Mouse (Mus musculus): ENCODE measurements at regions not wholly inside any gene's neighbourhood (a gene's known extent, or its start where the extent isn't known, plus 50 kb on each side); places are given as distances from the start of the nearest gene placed in this dataset.

- 84% methylated on average over 19 of the region's 19 CpGs for WGBS
- H3K9ac ChIP-seq: no peak overlapping the region
- ATAC-seq (ENCODE audit: borderline replicate concordance, extremely low read depth, low FRiP score, low TSS enrichment): no peak
- H3K9me3 ChIP-seq: no peaks in the 10 kb centered on the region
- no peak overlapping the region for H3K4me3 ChIP-seq
- no peaks in the 10 kb centered on the region for H3K36me3 ChIP-seq
- no peaks in the 10 kb centered on the region for H3K27me3 ChIP-seq
- H3K27ac ChIP-seq: no peak overlapping the region
- H3K4me1 ChIP-seq: no peaks in the 10 kb centered on the region
- no peak overlapping the region for H3K4me2 ChIP-seq
Observed at GRCm38 (mm10) chr13:38815002-38815707, 145.5 kb downstream of the Slc35b3 start.

- Histone ChIP-seq H3K4me1 (no peaks in the 10 kb centered on the region), H3K27ac (no peak overlapping the region), H3K36me3 (no peaks in the 10 kb centered on the region), H3K27me3 (no peaks in the 10 kb centered on the region), H3K4me3 (no peak overlapping the region), H3K9me3 (no peaks in the 10 kb centered on the region), H3K9ac (no peak overlapping the region), H3K4me2 (no peak overlapping the region)
- no peak for ATAC-seq (ENCODE audit: borderline replicate concordance, extremely low read depth, low FRiP score, low TSS enrichment)
- 79% methylated on average over 11 of the region's 11 CpGs for WGBS
Observed at GRCm38 (mm10) chr13:38798514-38798913, 139.7 kb upstream of the Eef1e1 start.

GRCm38 (mm10) chr13:38793456-38793855 is 134.6 kb upstream of the Eef1e1 start:
- Histone ChIP-seq H3K9me3 (no peaks in the 10 kb centered on the region), H3K4me3 (no peak overlapping the region), H3K27ac (no peak overlapping the region), H3K36me3 (no peaks in the 10 kb centered on the region), H3K4me2 (0 out of 2 replicates have a peak overlapping the region, but pooled peaks have one; percentile 14), H3K27me3 (no peaks in the 10 kb centered on the region), H3K9ac (no peak overlapping the region), H3K4me1 (no peaks in the 10 kb centered on the region)
- no peak for ATAC-seq (ENCODE audit: borderline replicate concordance, extremely low read depth, low FRiP score, low TSS enrichment)
- WGBS: 34% methylated on average over 7 of the region's 7 CpGs

- WGBS: 56% methylated on average over 6 of the region's 6 CpGs
- H3K27me3 ChIP-seq: no peaks in the 10 kb centered on the region
- H3K27ac ChIP-seq: no peak overlapping the region
- no peak for ATAC-seq (ENCODE audit: borderline replicate concordance, extremely low read depth, low FRiP score, low TSS enrichment)
- H3K9me3 ChIP-seq: no peaks in the 10 kb centered on the region
- no peaks in the 10 kb centered on the region for H3K36me3 ChIP-seq
- no peak overlapping the region for H3K9ac ChIP-seq
- no peak overlapping the region for H3K4me3 ChIP-seq
- no peaks in the 10 kb centered on the region for H3K4me1 ChIP-seq
- H3K4me2 ChIP-seq: no peak overlapping the region
Observed at GRCm38 (mm10) chr13:38780630-38781010, 121.8 kb upstream of the Eef1e1 start.

GRCm38 (mm10) chr13:38779984-38780629 is 121.2 kb upstream of the Eef1e1 start:
- no peaks in the 10 kb centered on the region for H3K9me3 ChIP-seq
- no peak for ATAC-seq (ENCODE audit: borderline replicate concordance, extremely low read depth, low FRiP score, low TSS enrichment)

GRCm38 (mm10) chr13:38776546-38776945 is 117.7 kb upstream of the Eef1e1 start:
- 67% methylated on average over 3 of the region's 3 CpGs for WGBS
- H3K36me3 ChIP-seq: no peaks in the 10 kb centered on the region

More at GRCm38 (mm10) chr13:38779984-38780629, 121.2 kb upstream of the Eef1e1 start:
- no peak overlapping the region for H3K9ac ChIP-seq
- H3K4me2 ChIP-seq: no peak overlapping the region
- H3K27me3 ChIP-seq: no peaks in the 10 kb centered on the region
- no peak overlapping the region for H3K27ac ChIP-seq
- H3K36me3 ChIP-seq: no peaks in the 10 kb centered on the region
- no peaks in the 10 kb centered on the region for H3K4me1 ChIP-seq
- H3K4me3 ChIP-seq: no peak overlapping the region
- 42% methylated on average over 14 of the region's 14 CpGs for WGBS

GRCm38 (mm10) chr13:38772996-38773395 is 114.1 kb upstream of the Eef1e1 start:
- Histone ChIP-seq H3K27me3 (no peaks in the 10 kb centered on the region), H3K27ac (no peak overlapping the region), H3K9ac (no peak overlapping the region), H3K4me2 (no peak overlapping the region), H3K4me3 (no peak overlapping the region), H3K4me1 (no peaks in the 10 kb centered on the region), H3K36me3 (no peaks in the 10 kb centered on the region), H3K9me3 (no peaks in the 10 kb centered on the region)
- WGBS: 37% methylated on average over 6 of the region's 6 CpGs
- ATAC-seq (ENCODE audit: borderline replicate concordance, extremely low read depth, low FRiP score, low TSS enrichment): no peak

More at GRCm38 (mm10) chr13:38776546-38776945, 117.7 kb upstream of the Eef1e1 start:
- no peaks in the 10 kb centered on the region for H3K9me3 ChIP-seq
- no peak overlapping the region for H3K9ac ChIP-seq
- H3K4me1 ChIP-seq: no peaks in the 10 kb centered on the region
- H3K27me3 ChIP-seq: no peaks in the 10 kb centered on the region
- no peak for ATAC-seq (ENCODE audit: borderline replicate concordance, extremely low read depth, low FRiP score, low TSS enrichment)
- H3K27ac ChIP-seq: no peak overlapping the region
- no peak overlapping the region for H3K4me3 ChIP-seq
- no peak overlapping the region for H3K4me2 ChIP-seq

GRCm38 (mm10) chr13:38766133-38766532 is 107.3 kb upstream of the Eef1e1 start:
- no peaks in the 10 kb centered on the region for H3K9me3 ChIP-seq
- no peak overlapping the region for H3K9ac ChIP-seq
- no peaks in the 10 kb centered on the region for H3K36me3 ChIP-seq
- no peak overlapping the region for H3K27ac ChIP-seq
- H3K4me3 ChIP-seq: no peak overlapping the region
- H3K4me1 ChIP-seq: no peaks in the 10 kb centered on the region
- no peak for ATAC-seq (ENCODE audit: borderline replicate concordance, extremely low read depth, low FRiP score, low TSS enrichment)
- H3K4me2 ChIP-seq: no peak overlapping the region
- H3K27me3 ChIP-seq: no peaks in the 10 kb centered on the region
- 21% methylated on average over 4 of the region's 4 CpGs for WGBS

- no peak overlapping the region for H3K27ac ChIP-seq
- H3K4me1 ChIP-seq: no peaks in the 10 kb centered on the region
- H3K4me3 ChIP-seq: no peak overlapping the region
- no peak overlapping the region for H3K4me2 ChIP-seq
- no peaks in the 10 kb centered on the region for H3K36me3 ChIP-seq
- ATAC-seq (ENCODE audit: borderline replicate concordance, extremely low read depth, low FRiP score, low TSS enrichment): no peak
- no peaks in the 10 kb centered on the region for H3K27me3 ChIP-seq
- WGBS: 75% methylated on average over 3 of the region's 3 CpGs
- no peak overlapping the region for H3K9ac ChIP-seq
- H3K9me3 ChIP-seq: no peaks in the 10 kb centered on the region
Observed at GRCm38 (mm10) chr13:38760261-38760660, 101.4 kb upstream of the Eef1e1 start.

GRCm38 (mm10) chr13:38756629-38757227 is 97.9 kb upstream of the Eef1e1 start:
- WGBS: 82% methylated on average over 11 of the region's 11 CpGs
- H3K4me3 ChIP-seq: no peak overlapping the region
- no peak for ATAC-seq (ENCODE audit: borderline replicate concordance, extremely low read depth, low FRiP score, low TSS enrichment)

GRCm38 (mm10) chr13:38753722-38754121 is 94.9 kb upstream of the Eef1e1 start:
- no peak overlapping the region for H3K4me3 ChIP-seq
- no peaks in the 10 kb centered on the region for H3K36me3 ChIP-seq
- no peak overlapping the region for H3K9ac ChIP-seq
- H3K4me1 ChIP-seq: no peaks in the 10 kb centered on the region
- WGBS: 72% methylated on average over 4 of the region's 4 CpGs
- no peak overlapping the region for H3K27ac ChIP-seq
- H3K9me3 ChIP-seq: no peaks in the 10 kb centered on the region
- H3K4me2 ChIP-seq: no peak overlapping the region
- no peak for ATAC-seq (ENCODE audit: borderline replicate concordance, extremely low read depth, low FRiP score, low TSS enrichment)
- no peaks in the 10 kb centered on the region for H3K27me3 ChIP-seq

More at GRCm38 (mm10) chr13:38756629-38757227, 97.9 kb upstream of the Eef1e1 start:
- Histone ChIP-seq H3K4me1 (no peaks in the 10 kb centered on the region), H3K9ac (no peak overlapping the region), H3K27ac (no peak overlapping the region), H3K36me3 (no peaks in the 10 kb centered on the region), H3K27me3 (no peaks in the 10 kb centered on the region), H3K9me3 (no peaks in the 10 kb centered on the region), H3K4me2 (no peak overlapping the region)

- Histone ChIP-seq H3K27me3 (no peaks in the 10 kb centered on the region), H3K9me3 (no peaks in the 10 kb centered on the region), H3K9ac (no peak overlapping the region), H3K27ac (no peak overlapping the region), H3K36me3 (no peaks in the 10 kb centered on the region), H3K4me3 (no peak overlapping the region), H3K4me1 (no peaks in the 10 kb centered on the region), H3K4me2 (no peak overlapping the region)
- WGBS: 81% methylated on average over 1 of the region's 1 CpGs
- no peak for ATAC-seq (ENCODE audit: borderline replicate concordance, extremely low read depth, low FRiP score, low TSS enrichment)
Observed at GRCm38 (mm10) chr13:38751876-38752275, 93.0 kb upstream of the Eef1e1 start.
